Mouse (Mus musculus) embryonic facial prominence, embryonic 13.5 days (tissue): ENCODE data around the gene Psg16. TPM values are rescaled to one million over a fixed set of nuclear protein-coding genes. Genes with fewer than 3 reads are reported as not detected.
"Not testable (repeated sequence)": the region's sequence is repeated elsewhere in the genome, so short reads cannot be mapped to it uniquely, and the experiment has no call there.

ENCODE experiments used
- ATAC-seq: fragments of 200-750 bp; cut with Nextera tagmentation; 2 replicates; pipeline ENCODE4 v1.8.0; 2017; ENCODE audit warnings: low read depth; ENCODE audit not compliant: insufficient number of reproducible peaks, insufficient read depth, low FRiP score, low TSS enrichment
- H3K27ac ChIP-seq: fragments of 300-500 bp; sonication (generic); 2 replicates; pipeline ENCODE4 v1.5.1; 2015; ENCODE audit warnings: moderate library complexity, mild to moderate bottlenecking, inconsistent platforms
- H3K27me3 ChIP-seq: fragments of 300-500 bp; sonication (generic); 2 replicates; pipeline ENCODE4 v1.6.1; 2015; ENCODE audit warnings: mild to moderate bottlenecking, inconsistent platforms
- H3K36me3 ChIP-seq: fragments of 300-500 bp; sonication (generic); 2 replicates; pipeline ENCODE4 v1.6.1; 2015; ENCODE audit warnings: mild to moderate bottlenecking, inconsistent platforms
- H3K4me1 ChIP-seq: fragments of 300-500 bp; sonication (generic); 2 replicates; pipeline ENCODE4 v1.6.1; 2015; ENCODE audit warnings: inconsistent platforms
- H3K4me2 ChIP-seq: fragments of 300-500 bp; sonication (generic); 2 replicates; pipeline ENCODE4 v1.6.1; 2015; ENCODE audit warnings: moderate library complexity, mild to moderate bottlenecking, inconsistent platforms
- H3K4me3 ChIP-seq: fragments of 300-500 bp; sonication (generic); 2 replicates; pipeline ENCODE4 v1.5.1; 2015; ENCODE audit warnings: mild to moderate bottlenecking, inconsistent platforms
- H3K9ac ChIP-seq: fragments of 300-500 bp; sonication (generic); 2 replicates; pipeline ENCODE4 v1.6.1; 2015; ENCODE audit warnings: mild to moderate bottlenecking, inconsistent platforms
- H3K9me3 ChIP-seq: fragments of 300-500 bp; sonication (generic); 2 replicates; pipeline ENCODE4 v1.6.1; 2016; ENCODE audit warnings: inconsistent platforms
- WGBS: fragments of 180-500 bp; shearing (Covaris S2); methylation state at CpG from one replicate; pipeline ENCODE4 v1.1.7; 2015; ENCODE audit warnings: mixed read lengths; 5-methylcytosine and 5-hydroxymethylcytosine counted together
- polyA plus RNA-seq: library from polyadenylated mRNA; unstranded; fragments of >200 nt; fragmentation: Nextera tagmentation; extraction: Ambion mirVana; gene quantifications from 2 replicates; pipeline ENCODE4 v1.2.1, GENCODE M21; 2015

The Psg16 gene
- polyA plus RNA-seq, 1 experiment from 2014 or later = 0.14 TPM

DNA sequence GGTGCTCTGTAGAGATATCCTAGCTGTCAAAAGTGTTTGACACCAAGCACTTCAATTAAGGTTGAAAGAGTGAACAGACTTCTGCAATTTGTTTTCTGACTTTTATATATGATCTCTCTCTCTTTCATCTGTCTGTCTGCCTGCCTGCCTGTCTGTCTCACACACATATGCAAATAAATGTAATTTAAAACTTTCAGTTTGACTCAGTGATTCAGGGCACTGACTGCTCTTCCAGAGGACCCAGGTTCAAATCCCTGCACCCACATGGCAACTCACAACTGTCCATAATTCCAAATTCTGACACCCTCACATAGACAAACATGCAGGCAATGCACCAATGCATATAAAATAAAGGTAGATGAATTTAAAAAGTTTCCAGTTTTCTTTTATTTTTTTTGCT lies 6.8 kb upstream of the Psg16 start:
- Histone ChIP-seq H3K27ac (no peak overlapping the region), H3K4me3 (no peak overlapping the region), H3K9ac (no peak overlapping the region), H3K4me2 (no peak overlapping the region), H3K9me3 (no peaks in the 10 kb centered on the region), H3K4me1 (peaks cover 8% of the 10 kb centered on the region), H3K27me3 (no peaks in the 10 kb centered on the region), H3K36me3 (no peaks in the 10 kb centered on the region)
- ATAC-seq = no peak

DNA sequence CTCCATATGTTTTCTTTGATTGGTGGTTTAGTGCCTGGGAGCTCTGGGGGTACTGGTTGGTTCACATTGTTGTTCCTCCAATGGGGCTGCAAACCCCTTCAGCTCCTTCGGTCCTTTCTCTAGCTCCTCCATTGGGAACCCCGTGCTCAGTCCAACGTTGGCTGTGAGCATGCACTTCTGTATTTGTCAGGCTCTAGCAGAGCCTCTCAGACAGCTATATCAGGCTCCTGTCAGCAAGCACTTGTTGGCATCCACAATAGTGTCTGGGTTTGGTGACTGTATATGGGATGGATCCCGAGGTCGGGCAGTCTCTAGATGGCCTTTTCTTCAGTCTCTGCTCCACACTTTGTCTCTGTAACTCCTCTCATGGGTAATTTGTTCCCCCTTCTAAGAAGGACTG lies 6.2 kb upstream of the Psg16 start:
- not testable (repeated sequence) for ATAC-seq, H3K27ac ChIP-seq, H3K4me1 ChIP-seq, H3K9ac ChIP-seq, H3K4me3 ChIP-seq, H3K27me3 ChIP-seq, H3K36me3 ChIP-seq, H3K4me2 ChIP-seq, H3K9me3 ChIP-seq
- 61% methylated on average over 5 of the region's 5 CpGs for WGBS

DNA sequence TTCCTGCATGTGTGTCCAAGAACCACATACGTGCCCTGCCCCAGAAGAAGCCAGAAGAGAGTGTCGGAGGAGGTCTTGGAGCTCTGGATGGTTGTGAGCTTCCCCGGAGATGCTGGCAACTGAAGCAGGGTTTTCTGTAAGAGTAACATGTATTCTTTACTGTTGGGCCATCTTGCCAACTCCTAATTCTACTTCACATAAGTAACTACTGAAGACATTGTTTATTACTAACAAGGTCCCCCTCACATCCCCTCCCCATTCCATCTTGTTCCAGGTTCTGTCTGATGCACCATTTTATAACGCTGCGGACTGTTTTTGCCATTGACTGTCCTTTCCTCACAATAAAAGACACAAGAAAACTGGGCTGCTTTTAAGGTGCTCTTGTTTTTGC lies 332 bp upstream of the Psg16 start:
- Histone ChIP-seq H3K27ac (no peak overlapping the region), H3K9ac (no peak overlapping the region), H3K9me3 (no peaks in the 10 kb centered on the region), H3K36me3 (no peaks in the 10 kb centered on the region), H3K4me1 (no peaks in the 10 kb centered on the region), H3K4me3 (no peak overlapping the region), H3K27me3 (no peaks in the 10 kb centered on the region), H3K4me2 (no peak overlapping the region)
- no peak for ATAC-seq
- WGBS = 54% methylated on average over 5 of the region's 5 CpGs

DNA sequence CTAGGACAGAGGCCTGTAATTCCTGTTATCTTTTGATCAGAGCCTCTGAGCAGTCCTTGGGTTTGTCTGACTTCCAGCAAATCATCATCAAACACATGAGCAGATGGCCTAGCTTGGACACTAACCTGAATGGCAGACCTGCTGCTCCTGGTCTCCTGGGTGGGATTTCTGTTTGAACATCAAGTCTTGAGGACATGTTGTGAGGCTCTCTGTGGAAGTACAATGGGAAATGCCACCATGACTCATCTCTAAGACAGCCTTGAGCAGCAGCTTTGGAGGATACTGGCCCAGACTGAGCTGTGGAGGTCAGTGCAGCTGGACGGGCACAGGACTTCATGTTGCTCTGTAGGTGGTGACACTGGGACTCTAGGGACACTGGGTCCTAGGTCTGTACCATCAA lies 2.7 kb downstream of the Psg16 start:
- H3K27ac ChIP-seq = no peak overlapping the region
- H3K9ac ChIP-seq = no peak overlapping the region
- 92% methylated on average over 1 of the region's 1 CpGs for WGBS
- H3K4me1 ChIP-seq = no peaks in the 10 kb centered on the region
- no peak overlapping the region for H3K4me2 ChIP-seq
- no peaks in the 10 kb centered on the region for H3K36me3 ChIP-seq
- H3K4me3 ChIP-seq = no peak overlapping the region
- no peaks in the 10 kb centered on the region for H3K9me3 ChIP-seq
- no peaks in the 10 kb centered on the region for H3K27me3 ChIP-seq
- no peak for ATAC-seq

DNA sequence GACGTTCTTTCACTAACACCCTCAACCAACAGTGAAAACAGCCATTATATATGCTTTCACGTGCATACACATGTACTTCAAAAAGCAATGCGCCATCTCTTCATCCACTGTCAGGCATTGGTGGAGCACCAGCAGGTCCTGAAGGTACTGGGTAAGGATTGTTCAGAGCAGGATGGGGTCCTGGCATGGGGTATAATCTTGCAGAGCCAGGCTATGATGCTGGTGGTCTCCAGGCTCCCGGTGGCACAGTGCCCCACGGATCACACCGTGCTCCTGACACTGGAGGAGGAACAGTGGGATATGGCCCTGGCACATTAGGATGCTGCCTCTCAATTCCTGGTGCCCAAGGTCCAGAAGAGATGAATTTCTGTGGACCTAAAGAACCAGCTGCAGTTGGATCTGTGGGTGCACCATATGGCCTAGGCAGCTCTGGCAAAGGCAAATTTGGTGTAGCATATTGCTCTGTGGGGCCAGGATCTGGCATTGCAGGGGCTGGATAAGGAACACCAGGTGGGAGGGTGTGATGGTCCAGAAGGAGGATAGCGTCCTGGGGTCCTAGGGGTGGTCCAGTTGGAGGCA lies 4.3 kb downstream of the Psg16 start:
- Histone ChIP-seq H3K4me1 (no peaks in the 10 kb centered on the region), H3K4me3 (no peak overlapping the region), H3K4me2 (no peak overlapping the region), H3K27ac (no peak overlapping the region), H3K27me3 (no peaks in the 10 kb centered on the region), H3K9me3 (no peaks in the 10 kb centered on the region), H3K9ac (no peak overlapping the region), H3K36me3 (no peaks in the 10 kb centered on the region)
- 72% methylated on average over 7 of the region's 7 CpGs for WGBS
- ATAC-seq = no peak

DNA sequence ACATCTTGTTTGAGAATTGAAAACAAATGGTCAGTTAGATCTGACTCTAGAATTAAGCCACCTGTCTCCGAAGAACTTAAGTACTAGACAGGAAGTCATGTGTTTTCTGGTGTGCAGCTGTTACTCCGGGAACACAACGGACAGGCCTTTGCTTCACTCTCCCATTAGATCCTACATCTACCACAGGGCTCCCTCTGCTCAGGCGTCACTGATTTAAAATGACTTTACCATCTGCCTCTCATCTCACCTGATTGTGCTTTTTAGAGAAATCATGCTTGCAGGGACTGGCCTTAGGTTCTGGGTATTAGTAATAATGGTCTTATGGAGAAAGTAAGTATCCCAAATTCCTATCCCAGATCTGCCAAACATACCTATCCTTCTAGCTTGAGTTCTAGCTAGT lies 8.9 kb downstream of the Psg16 start:
- Histone ChIP-seq H3K9me3 (no peaks in the 10 kb centered on the region), H3K4me1 (no peaks in the 10 kb centered on the region), H3K27ac (no peak overlapping the region), H3K9ac (no peak overlapping the region), H3K36me3 (no peaks in the 10 kb centered on the region), H3K4me2 (no peak overlapping the region), H3K27me3 (no peaks in the 10 kb centered on the region), H3K4me3 (no peak overlapping the region)
- ATAC-seq = no peak
- 81% methylated on average over 4 of the region's 4 CpGs for WGBS

DNA sequence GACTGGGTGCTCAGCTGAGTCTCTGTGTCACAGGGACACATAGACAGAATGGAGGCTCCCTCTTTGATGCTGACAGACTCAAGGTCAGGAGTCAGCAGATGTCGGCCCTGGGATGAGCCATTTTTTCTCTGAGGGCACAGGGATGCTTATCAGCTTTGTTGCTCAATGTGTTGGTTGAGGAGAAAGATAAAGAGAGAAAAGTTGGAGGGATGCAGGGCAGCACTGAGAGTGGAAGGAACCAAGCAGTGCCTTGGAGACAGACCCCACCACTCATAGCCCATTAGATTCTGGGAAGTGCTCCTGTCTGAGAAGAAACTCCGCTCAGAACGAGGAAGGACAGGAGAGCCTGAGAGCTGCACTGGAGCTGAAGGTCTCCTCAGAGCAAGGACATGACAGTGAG lies 13.9 kb downstream of the Psg16 start:
- Histone ChIP-seq H3K27ac (no peak overlapping the region), H3K4me2 (no peak overlapping the region), H3K9ac (no peak overlapping the region), H3K4me3 (no peak overlapping the region), H3K36me3 (no peaks in the 10 kb centered on the region), H3K9me3 (no peaks in the 10 kb centered on the region), H3K27me3 (no peaks in the 10 kb centered on the region), H3K4me1 (no peaks in the 10 kb centered on the region)
- 83% methylated on average over 3 of the region's 3 CpGs for WGBS
- ATAC-seq = no peak

DNA sequence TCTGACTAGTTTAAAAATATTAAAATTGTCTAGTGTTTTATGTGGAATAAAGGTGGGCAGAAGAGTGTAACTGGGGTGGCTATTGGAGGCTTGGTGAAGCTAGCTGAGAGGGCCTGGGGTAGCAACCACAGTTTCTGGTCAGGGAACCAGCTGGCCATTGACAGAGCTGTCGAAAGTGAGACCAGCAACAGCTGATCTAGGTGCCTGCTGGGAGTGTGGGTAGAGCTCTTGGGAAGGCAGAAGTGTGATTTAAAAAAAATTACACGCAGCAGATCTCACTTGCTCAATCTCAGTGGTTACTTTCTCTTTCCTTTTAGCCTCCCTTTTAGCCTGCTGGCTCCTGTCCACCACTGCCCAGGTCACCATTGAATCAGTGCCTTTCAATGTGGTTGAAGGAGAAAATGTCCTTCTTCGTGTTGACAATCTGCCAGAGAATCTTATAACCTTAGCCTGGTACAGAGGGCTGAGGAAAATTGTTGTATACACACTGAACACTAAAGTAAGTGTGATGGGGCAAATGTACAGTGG lies 16.3 kb downstream of the Psg16 start:
- WGBS = 55% methylated on average over 3 of the region's 3 CpGs
- ATAC-seq = no peak
- no peak overlapping the region for H3K4me3 ChIP-seq

DNA sequence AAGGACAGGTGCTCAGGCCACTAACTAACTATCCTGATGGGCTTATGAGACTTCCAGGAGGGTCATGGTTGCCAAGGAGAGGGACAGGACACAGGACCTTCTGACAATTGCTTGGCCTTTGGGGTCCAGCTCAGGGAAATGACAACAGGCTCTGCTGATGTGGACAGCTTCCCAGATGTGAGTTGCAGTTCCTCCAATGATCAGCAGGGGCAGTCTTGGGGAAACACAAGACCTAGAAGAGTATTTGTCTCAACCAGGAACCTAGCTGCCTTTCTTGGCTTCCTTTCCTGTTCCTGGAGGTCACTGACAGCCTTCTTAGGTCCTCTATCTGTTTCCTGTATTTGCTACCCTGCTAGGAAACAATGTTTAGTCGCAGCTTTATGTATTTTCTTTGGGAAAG lies 17.4 kb downstream of the Psg16 start:
- H3K9me3 ChIP-seq = no peaks in the 10 kb centered on the region
- H3K27me3 ChIP-seq = no peaks in the 10 kb centered on the region
- ATAC-seq = no peak
- 17% methylated on average over 1 of the region's 1 CpGs for WGBS
- no peak overlapping the region for H3K9ac ChIP-seq
- H3K4me2 ChIP-seq = no peak overlapping the region
- H3K4me1 ChIP-seq = no peaks in the 10 kb centered on the region
- H3K27ac ChIP-seq = no peak overlapping the region
- no peaks in the 10 kb centered on the region for H3K36me3 ChIP-seq
- H3K4me3 ChIP-seq = no peak overlapping the region

More for the DNA sequence above, 16.3 kb downstream of the Psg16 start:
- H3K27me3 ChIP-seq = no peaks in the 10 kb centered on the region
- H3K4me1 ChIP-seq = no peaks in the 10 kb centered on the region
- H3K27ac ChIP-seq = no peak overlapping the region
- H3K36me3 ChIP-seq = no peaks in the 10 kb centered on the region
- H3K4me2 ChIP-seq = no peak overlapping the region
- no peaks in the 10 kb centered on the region for H3K9me3 ChIP-seq
- H3K9ac ChIP-seq = no peak overlapping the region

DNA sequence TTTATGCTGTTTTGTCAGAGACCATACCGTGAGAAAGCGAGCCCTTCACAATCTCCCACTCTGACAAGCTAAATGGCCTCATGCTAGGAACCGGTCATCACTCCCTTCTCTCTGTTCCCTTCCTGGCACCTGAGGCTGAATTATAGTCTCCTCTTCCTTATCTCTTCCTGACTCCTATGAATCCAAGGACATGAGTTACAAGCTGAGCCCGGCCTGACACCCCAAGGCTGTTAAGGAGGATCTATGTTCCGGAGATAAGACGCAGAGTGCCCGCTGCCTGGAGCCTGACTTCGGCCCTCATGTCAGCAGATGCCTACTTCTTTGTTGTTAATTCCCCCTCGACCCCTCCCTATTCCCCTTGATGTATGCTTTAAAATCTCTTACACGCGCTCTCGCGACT lies 27.8 kb downstream of the Psg16 start:
- H3K9me3 ChIP-seq, H3K4me1 ChIP-seq, H3K4me3 ChIP-seq, H3K27ac ChIP-seq, ATAC-seq, H3K9ac ChIP-seq, H3K27me3 ChIP-seq, H3K36me3 ChIP-seq, H3K4me2 ChIP-seq: not testable (repeated sequence)
- 89% methylated on average over 13 of the region's 13 CpGs for WGBS

DNA sequence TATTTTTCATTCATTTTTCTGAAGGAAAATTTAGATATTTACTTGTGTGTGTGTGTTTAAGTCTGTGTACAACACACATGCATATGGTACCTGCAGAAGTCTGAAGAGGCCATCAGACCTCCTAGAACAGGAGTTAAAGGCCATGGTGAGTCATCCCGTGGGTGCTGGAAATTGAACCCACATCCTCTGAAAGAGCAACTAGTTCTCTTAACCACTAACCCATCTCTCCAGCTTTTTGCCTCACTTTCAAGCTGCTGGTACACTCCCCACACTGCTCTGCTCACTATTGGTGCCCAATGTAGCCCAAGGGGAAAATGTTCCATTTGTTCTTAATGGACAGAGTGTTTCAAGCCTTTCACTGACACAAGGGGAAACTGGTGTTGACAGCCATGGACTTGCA lies 61.5 kb downstream of the Psg16 start:
- H3K27ac ChIP-seq = no peak overlapping the region
- WGBS = 79% methylated on average over 1 of the region's 1 CpGs
- no peak for ATAC-seq
- H3K4me2 ChIP-seq = no peak overlapping the region
- no peaks in the 10 kb centered on the region for H3K4me1 ChIP-seq
- no peaks in the 10 kb centered on the region for H3K27me3 ChIP-seq
- H3K4me3 ChIP-seq = no peak overlapping the region
- no peak overlapping the region for H3K9ac ChIP-seq
- no peaks in the 10 kb centered on the region for H3K9me3 ChIP-seq
- H3K36me3 ChIP-seq = no peaks in the 10 kb centered on the region

DNA sequence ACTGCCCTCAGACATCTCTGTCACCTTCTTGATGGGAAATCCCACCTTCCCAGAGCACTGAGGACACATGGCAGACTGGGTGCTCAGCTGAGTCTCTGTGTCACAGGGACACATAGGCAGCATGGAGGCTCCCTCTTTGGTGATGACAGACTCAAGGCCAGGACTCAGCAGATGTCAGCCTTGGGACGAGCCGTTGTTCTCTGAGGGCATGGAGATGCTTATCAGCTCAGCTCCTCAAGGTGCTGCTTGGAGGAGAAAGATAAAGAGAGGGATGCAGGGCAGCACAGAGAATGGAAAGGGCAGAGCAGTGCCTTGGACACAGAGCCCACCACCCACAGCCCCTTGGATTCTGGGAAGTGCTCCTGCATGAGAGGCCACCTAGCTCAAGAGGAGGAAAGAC lies 76.1 kb downstream of the Psg16 start, which contains the start of gene Ceacam3:
Ceacam3 (plus strand) TSS at position 352 of the 400 bp plus-strand sequence.
- Histone ChIP-seq H3K4me1 (no peaks in the 10 kb centered on the region), H3K27ac (no peak within 1 kb of the TSS), H3K4me3 (no peak within 1 kb of the TSS), H3K9me3 (peaks cover 6% of the 10 kb centered on the region), H3K4me2 (no peak within 1 kb of the TSS), H3K27me3 (no peaks in the 10 kb centered on the region), H3K36me3 (no peaks in the 10 kb centered on the region), H3K9ac (no peak within 1 kb of the TSS)
- ATAC-seq = no peak
- WGBS = 90% methylated on average over 2 of the region's 2 CpGs
